Mouse (Mus musculus) testis, adult 2 months (tissue): Measurements from ENCODE around the gene Grm8. TPM values are rescaled to one million over a fixed set of nuclear protein-coding genes. Genes with fewer than 3 reads are reported as not detected.
"Not testable (repeated sequence)": the region's sequence is repeated elsewhere in the genome, so short reads cannot be mapped to it uniquely, and the experiment has no call there.

Source experiments
- H3K27ac ChIP-seq: fragments of 200-500 bp; 2 replicates; pipeline ENCODE4 v1.5.1; 2012; ENCODE audit warnings: low read depth, low read length; ENCODE audit not compliant: control insufficient read depth, insufficient read depth
- H3K27me3 ChIP-seq: fragments of 200-500 bp; 2 replicates; pipeline ENCODE4 v1.6.1; 2012; ENCODE audit warnings: mild to moderate bottlenecking, low read length, moderate library complexity; ENCODE audit not compliant: control insufficient read depth, insufficient read depth
- H3K36me3 ChIP-seq: fragments of 200-500 bp; 2 replicates; pipeline ENCODE4 v1.6.1; 2012; ENCODE audit warnings: mild to moderate bottlenecking, low read length; ENCODE audit not compliant: control insufficient read depth, insufficient read depth
- H3K4me1 ChIP-seq: fragments of 200-500 bp; 2 replicates; pipeline ENCODE4 v1.6.1; 2012; ENCODE audit warnings: low read length; ENCODE audit not compliant: control insufficient read depth, insufficient read depth
- H3K4me3 ChIP-seq: fragments of 200-500 bp; 2 replicates; pipeline ENCODE4 v1.5.1; 2012; ENCODE audit warnings: low read depth, mild to moderate bottlenecking, low read length, moderate library complexity, mixed read lengths; ENCODE audit not compliant: control insufficient read depth
- CTCF ChIP-seq: fragments of 200-500 bp; IDR thresholded peaks from 2 replicates; pipeline ENCODE4 v1.5.1; 2012; ENCODE audit warnings: low read depth, mild to moderate bottlenecking, inconsistent platforms, low read length, moderate library complexity; ENCODE audit not compliant: control insufficient read depth, insufficient read depth, insufficient replicate concordance
- POLR2A ChIP-seq: fragments of 200-500 bp; IDR thresholded peaks from 2 replicates; pipeline ENCODE4 v1.6.1; 2012; ENCODE audit warnings: low read depth, mild to moderate bottlenecking, inconsistent platforms, low read length, moderate library complexity; ENCODE audit not compliant: control insufficient read depth
- polyA plus RNA-seq: library from polyadenylated mRNA; depleted of rRNA; stranded (reverse); fragments of >200 nt; gene quantifications from 2 replicates; pipeline ENCODE4 v1.2.3, GENCODE M21; 2012

The Grm8 gene
- polyA plus RNA-seq, 1 experiment: 0.17 TPM

DNA sequence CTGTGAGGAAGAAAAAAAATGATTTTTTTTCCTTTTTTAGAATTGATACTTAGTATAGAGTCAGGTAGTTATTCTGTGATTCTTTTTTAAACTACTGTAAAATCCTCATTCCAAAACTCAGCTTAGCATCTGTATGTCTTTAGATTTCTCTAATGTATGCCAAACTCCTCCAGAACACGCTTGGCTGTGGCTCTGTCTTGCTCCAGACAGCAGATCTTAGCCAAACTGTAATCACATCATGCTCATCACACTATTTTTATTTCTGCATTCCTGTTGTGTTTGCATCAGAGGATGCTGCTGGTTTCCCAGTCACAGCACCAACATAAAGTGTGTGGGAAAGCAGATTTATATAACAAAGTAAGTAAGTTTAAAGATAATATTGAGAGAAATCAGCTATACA lies 249.2 kb downstream of the Grm8 start:
- Histone ChIP-seq H3K4me3 (no peak overlapping the region), H3K27me3 (no peaks in the 10 kb centered on the region), H3K36me3 (no peaks in the 10 kb centered on the region), H3K27ac (no peak overlapping the region), H3K4me1 (no peaks in the 10 kb centered on the region)
- no peak for TF ChIP-seq CTCF
- TF ChIP-seq POLR2A: no peak

DNA sequence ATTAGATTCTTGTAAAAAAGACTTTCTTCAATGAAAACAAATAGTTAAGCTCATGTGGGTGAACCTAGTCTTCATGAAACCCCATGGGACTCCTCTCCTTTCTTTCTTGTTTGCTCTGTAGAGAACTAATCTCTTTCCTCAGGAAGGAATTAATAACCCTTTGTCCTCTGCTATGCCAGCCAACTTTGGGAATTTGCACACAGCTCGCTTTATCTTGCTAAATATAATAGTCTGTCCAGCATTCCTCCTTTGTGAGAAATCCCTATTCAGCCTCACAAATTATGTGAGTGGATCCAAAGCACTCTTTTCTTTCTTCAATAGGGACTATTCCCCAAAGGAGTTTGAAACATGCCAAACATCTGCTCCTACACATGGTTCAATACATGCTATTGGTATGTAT lies 285.3 kb downstream of the Grm8 start:
- Histone ChIP-seq H3K4me1 (no peaks in the 10 kb centered on the region), H3K36me3 (no peaks in the 10 kb centered on the region), H3K4me3 (no peak overlapping the region), H3K27me3 (no peaks in the 10 kb centered on the region), H3K27ac (no peak overlapping the region)
- TF ChIP-seq CTCF (no peak), POLR2A (no peak)

- Histone ChIP-seq H3K36me3 (no peaks in the 10 kb centered on the region), H3K27me3 (no peaks in the 10 kb centered on the region), H3K4me3 (no peak overlapping the region), H3K27ac (no peak overlapping the region), H3K4me1 (no peaks in the 10 kb centered on the region)
- TF ChIP-seq CTCF (no peak), POLR2A (no peak)
Measured at GRCm38 (mm10) chr6:27836159-27836558, 298.8 kb downstream of the Grm8 start.

GRCm38 (mm10) chr6:27819735-27820134 lies 315.2 kb downstream of the Grm8 start:
- not testable (repeated sequence) for H3K4me1 ChIP-seq, H3K36me3 ChIP-seq, H3K27ac ChIP-seq, H3K27me3 ChIP-seq, H3K4me3 ChIP-seq

- Histone ChIP-seq H3K27me3 (no peaks in the 10 kb centered on the region), H3K4me3 (no peak overlapping the region), H3K36me3 (no peaks in the 10 kb centered on the region), H3K27ac (no peak overlapping the region), H3K4me1 (no peaks in the 10 kb centered on the region)
- TF ChIP-seq POLR2A: no peak
- TF ChIP-seq CTCF: no peak
Measured at GRCm38 (mm10) chr6:27812789-27813188, 322.2 kb downstream of the Grm8 start.

- no peaks in the 10 kb centered on the region for H3K36me3 ChIP-seq
- H3K27me3 ChIP-seq: no peaks in the 10 kb centered on the region
- TF ChIP-seq CTCF: no peak
- no peak for TF ChIP-seq POLR2A
- H3K27ac ChIP-seq: no peak overlapping the region
- H3K4me3 ChIP-seq: no peak overlapping the region
- no peaks in the 10 kb centered on the region for H3K4me1 ChIP-seq
Measured at GRCm38 (mm10) chr6:27809996-27810395, 325.0 kb downstream of the Grm8 start.

GRCm38 (mm10) chr6:27806741-27807140 lies 328.2 kb downstream of the Grm8 start:
- TF ChIP-seq CTCF: no peak
- Histone ChIP-seq H3K4me3 (no peak overlapping the region), H3K27ac (no peak overlapping the region), H3K4me1 (no peaks in the 10 kb centered on the region), H3K36me3 (no peaks in the 10 kb centered on the region), H3K27me3 (no peaks in the 10 kb centered on the region)

DNA sequence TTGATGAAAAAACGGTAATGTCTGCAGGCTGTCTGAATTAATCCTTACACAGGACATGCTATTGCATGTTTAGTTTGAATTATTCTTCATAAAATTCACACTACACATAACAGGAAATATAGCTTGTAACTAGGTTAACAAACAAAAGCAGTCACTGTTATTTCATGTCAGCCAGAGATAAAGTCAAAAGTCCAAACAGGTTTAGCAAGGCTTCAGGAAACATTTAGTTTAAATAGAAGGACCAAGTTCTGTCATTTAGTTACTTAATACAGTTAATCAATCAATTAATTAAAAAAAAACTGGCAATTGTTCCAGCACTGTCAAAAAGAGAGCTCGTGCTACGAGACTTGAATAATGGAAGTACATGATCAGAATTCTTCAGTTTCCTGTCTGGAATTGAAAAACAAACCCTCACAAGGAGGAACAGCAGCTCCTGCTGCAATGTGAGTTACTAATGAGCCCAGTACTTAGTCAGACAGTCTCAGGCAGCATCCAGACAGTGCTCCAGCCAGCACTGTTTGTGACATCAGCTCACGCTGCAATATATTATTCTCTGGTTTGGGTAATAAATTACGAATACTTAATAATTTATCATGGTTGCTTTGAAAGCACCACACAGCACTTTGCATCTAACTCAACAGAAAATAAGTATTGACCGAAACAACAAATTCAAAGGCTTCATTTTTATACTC lies 334.0 kb downstream of the Grm8 start:
- TF ChIP-seq CTCF (no peak), POLR2A (no peak)
- H3K36me3 ChIP-seq: no peaks in the 10 kb centered on the region
- no peaks in the 10 kb centered on the region for H3K4me1 ChIP-seq
- no peak overlapping the region for H3K4me3 ChIP-seq
- H3K27me3 ChIP-seq: no peaks in the 10 kb centered on the region
- no peak overlapping the region for H3K27ac ChIP-seq
